Mouse (Mus musculus) kidney, postnatal 0 days (tissue): ENCODE results near the gene Gpcpd1. TPM values are rescaled to one million over a fixed set of nuclear protein-coding genes. Genes with fewer than 3 reads are reported as not detected.
A peak's percentile ranks its signal among the peaks of the same experiment; 100 is the strongest.

Experiments
- ATAC-seq: fragments of 200-750 bp; cut with Nextera tagmentation; replicated peaks from 2 replicates; pipeline ENCODE4 v1.8.0; 2017; ENCODE audit warnings: low read depth, moderate number of reproducible peaks, moderate TSS enrichment, moderate library complexity; ENCODE audit not compliant: low FRiP score
- DNase-seq: peaks from one replicate; pipeline ENCODE4 v3.0.0-alpha.2; 2016; ENCODE audit warnings: low spot score
- H3K27ac ChIP-seq: fragments of 300-500 bp; sonication (generic); 2 replicates; pipeline ENCODE4 v1.5.1; 2014; ENCODE audit warnings: mild to moderate bottlenecking
- H3K27me3 ChIP-seq: fragments of 300-500 bp; sonication (generic); 2 replicates; pipeline ENCODE4 v1.6.1; 2014; ENCODE audit warnings: low read length, mixed read lengths; ENCODE audit not compliant: insufficient read depth
- H3K36me3 ChIP-seq: fragments of 300-500 bp; sonication (generic); 2 replicates; pipeline ENCODE4 v1.6.1; 2014; ENCODE audit warnings: low read length, mixed read lengths; ENCODE audit not compliant: insufficient read depth
- H3K4me1 ChIP-seq: fragments of 300-500 bp; sonication (generic); replicated peaks from 2 replicates; pipeline ENCODE4 v1.6.1; 2014; ENCODE audit warnings: antibody characterized with exemption, low read length, mixed read lengths; ENCODE audit not compliant: insufficient read depth
- H3K4me2 ChIP-seq: fragments of 300-500 bp; sonication (generic); 2 replicates; pipeline ENCODE4 v1.6.1; 2014; ENCODE audit warnings: mild to moderate bottlenecking, low read length, moderate library complexity, mixed read lengths
- H3K4me3 ChIP-seq: fragments of 300-500 bp; sonication (generic); replicated peaks from 2 replicates; pipeline ENCODE4 v1.5.1; 2014; ENCODE audit warnings: low read depth, low read length
- H3K9ac ChIP-seq: fragments of 300-500 bp; sonication (generic); 2 replicates; pipeline ENCODE4 v1.6.1; 2014; ENCODE audit warnings: low read depth, low read length
- H3K9me3 ChIP-seq: fragments of 300-500 bp; sonication (generic); replicated peaks from 2 replicates; pipeline ENCODE4 v1.6.1; 2016; ENCODE audit warnings: low read length, inconsistent platforms, mixed read lengths
- CTCF ChIP-seq: IDR thresholded peaks from 2 replicates; pipeline ENCODE4 v1.5.1; 2016; ENCODE audit warnings: antibody characterized with exemption, low read depth, mild to moderate bottlenecking, moderate library complexity
- WGBS: fragments of 180-500 bp; shearing (Covaris S2); extraction: QIAGEN DNeasy Blood & Tissue Kit; methylation state at CpG from one replicate; pipeline ENCODE4 v1.1.7; 2014; 5-methylcytosine and 5-hydroxymethylcytosine counted together
- polyA plus RNA-seq: library from polyadenylated mRNA; unstranded; fragments of >200 nt; fragmentation: Nextera tagmentation; extraction: Ambion mirVana; gene quantifications from 2 replicates; pipeline ENCODE4 v1.2.1, GENCODE M21; 2015

Gpcpd1 gene
- polyA plus RNA-seq, 1 experiment from 2014 or later: 34.3 TPM

GRCm38 (mm10) chr2:132578711-132579110 is 8.8 kb downstream of the Gpcpd1 start:
- WGBS: 97% methylated on average over 3 of the region's 3 CpGs
- peak overlapping the region; percentile 97; the same call in 1 of the 2 replicates for H3K27ac ChIP-seq

GRCm38 (mm10) chr2:132578059-132578458 is 9.5 kb downstream of the Gpcpd1 start:
- Histone ChIP-seq H3K4me2 (peak overlapping the region; percentile 70), H3K9me3 (no peaks in the 10 kb centered on the region), H3K27me3 (no peaks in the 10 kb centered on the region), H3K9ac (peak overlapping the region; percentile 91), H3K36me3 (no peaks in the 10 kb centered on the region), H3K27ac (peak overlapping the region; percentile 97), H3K4me3 (peak overlapping the region; percentile 80), H3K4me1 (peaks cover 10% of the 10 kb centered on the region; the same call in 1 of the 2 replicates)
- WGBS: 2% methylated on average over 32 of the region's 38 CpGs
- DNase-seq (peak; percentile 97), ATAC-seq (peak; percentile 99)
- TF ChIP-seq CTCF: peak; percentile 46

More at GRCm38 (mm10) chr2:132578711-132579110, 8.8 kb downstream of the Gpcpd1 start:
- Histone ChIP-seq H3K4me1 (peaks cover 10% of the 10 kb centered on the region; the same call in 1 of the 2 replicates), H3K4me2 (no peak overlapping the region), H3K36me3 (no peaks in the 10 kb centered on the region), H3K9me3 (no peaks in the 10 kb centered on the region), H3K4me3 (no peak overlapping the region), H3K27me3 (no peaks in the 10 kb centered on the region), H3K9ac (no peak overlapping the region)
- ATAC-seq (no peak), DNase-seq (no peak)
- no peak for TF ChIP-seq CTCF

GRCm38 (mm10) chr2:132577431-132577981 is 10.0 kb downstream of the Gpcpd1 start:
- H3K4me1 ChIP-seq: peaks cover 10% of the 10 kb centered on the region; the same call in 1 of the 2 replicates
- peak overlapping the region; percentile 97 for H3K27ac ChIP-seq
- under 1% methylated on average over 32 of the region's 41 CpGs for WGBS
- TF ChIP-seq CTCF: no peak
- H3K36me3 ChIP-seq: no peaks in the 10 kb centered on the region
- H3K4me2 ChIP-seq: peak overlapping the region; percentile 70
- H3K27me3 ChIP-seq: no peaks in the 10 kb centered on the region
- peak overlapping the region; percentile 80 for H3K4me3 ChIP-seq
- no peaks in the 10 kb centered on the region for H3K9me3 ChIP-seq
- peak overlapping the region; percentile 91 for H3K9ac ChIP-seq
- ATAC-seq (peak; percentile 66), DNase-seq (peak; percentile 63)

GRCm38 (mm10) chr2:132576522-132577135 is 10.9 kb downstream of the Gpcpd1 start:
- peak overlapping the region; percentile 70 for H3K4me2 ChIP-seq
- WGBS: 36% methylated on average over 3 of the region's 3 CpGs
- no peaks in the 10 kb centered on the region for H3K27me3 ChIP-seq
- peaks cover 2% of the 10 kb centered on the region; the same call in 1 of the 2 replicates for H3K36me3 ChIP-seq
- H3K4me1 ChIP-seq: peaks cover 10% of the 10 kb centered on the region; the same call in 1 of the 2 replicates
- H3K27ac ChIP-seq: no peak overlapping the region
- no peak for ATAC-seq
- H3K9me3 ChIP-seq: no peaks in the 10 kb centered on the region
- peak overlapping the region; percentile 91; the same call in 1 of the 2 replicates for H3K9ac ChIP-seq
- TF ChIP-seq CTCF: no peak
- peak overlapping the region; percentile 80 for H3K4me3 ChIP-seq
- DNase-seq: peak; percentile 16

DNA sequence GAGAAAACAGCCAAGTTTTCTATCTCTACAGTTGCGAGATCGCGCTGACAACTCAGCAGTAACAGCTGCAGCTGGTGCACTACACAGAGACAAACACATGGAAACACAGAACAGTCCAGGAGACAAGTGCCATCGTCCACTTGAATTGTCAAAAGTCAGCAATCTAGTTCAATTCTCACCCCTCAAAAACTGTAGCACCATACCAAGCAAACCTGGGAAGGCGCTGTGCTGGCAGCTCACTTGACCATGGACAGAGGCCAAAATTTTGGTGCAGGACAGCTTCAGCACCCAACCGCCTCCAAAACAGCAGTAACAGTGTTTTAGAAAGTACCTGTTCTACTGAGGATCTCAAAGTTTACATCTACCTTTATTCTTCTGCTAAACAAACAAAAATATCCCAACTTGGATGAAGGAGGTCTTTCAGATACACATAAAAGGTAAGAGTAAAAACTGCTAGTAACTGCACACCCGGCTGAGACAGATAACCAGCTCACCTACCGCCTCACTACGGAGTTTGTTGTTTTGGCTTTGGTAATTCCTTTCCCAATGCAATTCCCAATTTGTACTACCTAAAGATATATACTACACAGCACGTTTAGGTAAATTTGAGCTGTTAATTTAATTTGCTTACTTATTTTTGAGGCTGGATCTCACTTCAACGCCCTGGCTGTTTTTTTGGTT is 11.6 kb downstream of the Gpcpd1 start:
- H3K4me2 ChIP-seq: peak overlapping the region; percentile 70; the same call in 1 of the 2 replicates
- H3K4me3 ChIP-seq: no peak overlapping the region
- no peak overlapping the region for H3K9ac ChIP-seq
- no peak for ATAC-seq
- H3K27ac ChIP-seq: 0 out of 2 replicates have a peak overlapping the region, but pooled peaks have one; percentile 31
- peaks cover 6% of the 10 kb centered on the region; the same call in 1 of the 2 replicates for H3K36me3 ChIP-seq
- H3K9me3 ChIP-seq: no peaks in the 10 kb centered on the region
- no peak for TF ChIP-seq CTCF
- no peaks in the 10 kb centered on the region for H3K27me3 ChIP-seq
- peaks cover 10% of the 10 kb centered on the region; the same call in 1 of the 2 replicates for H3K4me1 ChIP-seq
- DNase-seq: peak; percentile 14
- whole genome bisulfite sequencing: 72% methylated on average over 11 of the region's 11 CpGs

DNA sequence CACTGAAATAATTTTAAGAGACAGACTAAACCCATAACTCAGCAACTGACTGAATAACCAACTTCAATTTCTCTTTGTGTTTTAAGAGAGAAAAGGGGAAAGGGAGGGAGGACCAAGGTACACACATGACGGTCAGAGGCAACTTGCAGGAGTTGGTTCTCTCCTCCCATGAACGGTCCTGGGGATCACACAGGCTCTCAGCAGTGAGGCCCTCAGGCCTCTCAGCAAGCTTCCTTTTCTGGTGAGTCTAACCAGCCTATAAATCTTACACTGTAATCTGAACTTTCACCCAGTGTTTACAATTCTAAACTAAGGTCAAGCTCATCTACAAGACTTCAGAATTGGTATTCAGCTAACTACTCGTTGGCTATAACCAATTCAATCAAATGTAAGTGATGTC is 12.3 kb downstream of the Gpcpd1 start:
- TF ChIP-seq CTCF: no peak
- Histone ChIP-seq H3K4me2 (peak overlapping the region; percentile 21; the same call in 1 of the 2 replicates), H3K9ac (no peak overlapping the region), H3K27ac (no peak overlapping the region), H3K36me3 (peaks cover 8% of the 10 kb centered on the region; the same call in 1 of the 2 replicates), H3K9me3 (no peaks in the 10 kb centered on the region), H3K27me3 (no peaks in the 10 kb centered on the region), H3K4me3 (no peak overlapping the region), H3K4me1 (peaks cover 10% of the 10 kb centered on the region; the same call in 1 of the 2 replicates)
- DNase-seq: peak; percentile 40
- ATAC-seq: no peak
- WGBS: 31% methylated on average over 3 of the region's 3 CpGs
